Mouse (Mus musculus): ENCODE measurements around the gene Cdr2l.
"Not testable (repeated sequence)": the region's sequence is repeated elsewhere in the genome, so short reads cannot be mapped to it uniquely, and the experiment has no call there.

Gene Cdr2l

GRCm38 (mm10) chr11:115371354-115371753 lies 10.4 kb upstream of the Cdr2l start:
- DNase-seq (ENCODE audit: low read depth, low spot score), result no peak

GRCm38 (mm10) chr11:115372015-115372414 lies 9.7 kb upstream of the Cdr2l start:
- no peak for DNase-seq (ENCODE audit: low read depth, low spot score)

DNA sequence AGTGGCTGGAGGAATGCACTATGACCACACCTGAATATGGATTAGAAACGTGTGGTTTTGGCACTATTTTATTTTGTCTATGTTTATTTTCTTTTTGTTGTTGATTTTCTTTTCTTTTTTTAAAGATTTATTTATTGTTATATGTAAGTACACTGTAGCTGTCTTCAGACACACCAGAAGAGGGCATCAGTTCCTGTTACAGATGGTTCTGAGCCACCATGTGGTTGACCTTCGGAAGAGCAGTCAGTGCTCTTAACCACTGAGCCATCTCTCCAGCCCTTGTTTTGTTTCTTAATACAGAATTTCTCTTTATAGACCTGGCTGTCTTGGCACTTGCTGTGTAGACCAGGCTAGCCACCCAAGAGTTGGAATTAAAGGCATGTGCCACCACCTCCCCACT lies 9.0 kb upstream of the Cdr2l start:
- DNase-seq (ENCODE audit: low read depth, low spot score), result no peak

- no peak for DNase-seq (ENCODE audit: low read depth, low spot score)
Measured at GRCm38 (mm10) chr11:115373805-115374694, 7.7 kb upstream of the Cdr2l start.

GRCm38 (mm10) chr11:115374695-115375425 lies 6.9 kb upstream of the Cdr2l start:
- no peak for DNase-seq (ENCODE audit: low read depth, low spot score)

DNA sequence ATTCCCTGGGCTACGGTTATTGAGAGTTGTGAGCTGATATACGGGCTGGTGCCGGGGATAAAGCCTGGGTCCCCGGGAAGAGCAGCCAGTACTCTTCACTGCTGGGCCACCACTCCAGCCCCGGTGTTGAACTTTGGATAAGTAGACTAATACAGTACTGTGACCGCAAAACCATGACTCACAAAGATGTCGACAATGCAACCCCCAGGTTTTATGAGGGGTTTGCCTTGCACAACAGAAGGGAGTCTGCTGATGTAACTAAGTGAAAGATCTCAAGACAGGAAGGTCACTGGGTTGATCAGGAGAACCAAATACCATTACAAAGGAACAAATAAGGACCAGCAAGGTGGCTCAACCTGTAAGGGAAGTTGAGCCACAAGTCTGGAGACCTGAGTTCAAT lies 5.0 kb upstream of the Cdr2l start:
- no peak for DNase-seq (ENCODE audit: low read depth, low spot score)

GRCm38 (mm10) chr11:115377254-115377653 lies 4.5 kb upstream of the Cdr2l start:
- DNase-seq (ENCODE audit: low read depth, low spot score), result no peak

GRCm38 (mm10) chr11:115377854-115378253 lies 3.9 kb upstream of the Cdr2l start:
- DNase-seq (ENCODE audit: low read depth, low spot score), result no peak

DNA sequence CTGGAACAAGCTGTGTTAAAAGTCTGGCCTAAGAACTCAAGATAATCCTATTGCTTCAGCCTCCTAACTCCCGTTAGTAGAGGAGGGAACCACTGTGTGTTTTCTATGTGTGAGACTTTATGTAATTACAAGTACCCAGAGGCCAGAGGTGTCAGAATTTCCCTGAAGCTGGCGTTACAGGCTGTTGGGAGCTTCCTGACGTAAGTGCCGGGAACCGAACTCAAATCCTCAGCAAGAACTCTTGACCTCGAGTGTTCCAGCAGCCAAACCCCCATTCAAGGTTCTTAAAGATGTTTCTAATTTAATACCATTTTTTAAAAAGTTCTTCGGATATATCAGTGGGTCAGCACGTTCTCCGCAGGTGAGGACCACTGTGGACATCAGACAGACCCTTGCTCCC lies 440 bp upstream of the Cdr2l start:
- DNase-seq (ENCODE audit: low read depth, low spot score), result no peak

DNA sequence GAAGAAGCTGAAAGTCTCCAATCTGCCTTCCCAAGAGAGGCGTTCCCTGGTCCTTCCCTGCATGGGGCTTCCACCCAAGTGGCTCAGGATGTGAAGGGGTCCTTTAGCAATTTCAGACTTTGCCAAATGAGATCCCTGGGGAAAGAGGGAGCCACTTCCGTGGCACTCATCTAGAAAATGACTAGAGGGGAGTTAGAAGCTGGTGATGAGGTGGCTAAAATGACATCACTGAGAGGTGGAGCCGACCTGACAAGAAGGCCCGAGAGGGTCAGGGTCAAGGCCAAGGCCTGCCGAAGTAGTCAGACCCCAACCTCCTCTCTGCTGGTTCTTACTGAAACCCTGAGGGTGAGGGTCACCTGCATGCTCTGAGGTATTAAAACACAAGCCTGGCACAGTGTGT lies 1.2 kb downstream of the Cdr2l start:
- no peak for DNase-seq (ENCODE audit: low read depth, low spot score)

DNA sequence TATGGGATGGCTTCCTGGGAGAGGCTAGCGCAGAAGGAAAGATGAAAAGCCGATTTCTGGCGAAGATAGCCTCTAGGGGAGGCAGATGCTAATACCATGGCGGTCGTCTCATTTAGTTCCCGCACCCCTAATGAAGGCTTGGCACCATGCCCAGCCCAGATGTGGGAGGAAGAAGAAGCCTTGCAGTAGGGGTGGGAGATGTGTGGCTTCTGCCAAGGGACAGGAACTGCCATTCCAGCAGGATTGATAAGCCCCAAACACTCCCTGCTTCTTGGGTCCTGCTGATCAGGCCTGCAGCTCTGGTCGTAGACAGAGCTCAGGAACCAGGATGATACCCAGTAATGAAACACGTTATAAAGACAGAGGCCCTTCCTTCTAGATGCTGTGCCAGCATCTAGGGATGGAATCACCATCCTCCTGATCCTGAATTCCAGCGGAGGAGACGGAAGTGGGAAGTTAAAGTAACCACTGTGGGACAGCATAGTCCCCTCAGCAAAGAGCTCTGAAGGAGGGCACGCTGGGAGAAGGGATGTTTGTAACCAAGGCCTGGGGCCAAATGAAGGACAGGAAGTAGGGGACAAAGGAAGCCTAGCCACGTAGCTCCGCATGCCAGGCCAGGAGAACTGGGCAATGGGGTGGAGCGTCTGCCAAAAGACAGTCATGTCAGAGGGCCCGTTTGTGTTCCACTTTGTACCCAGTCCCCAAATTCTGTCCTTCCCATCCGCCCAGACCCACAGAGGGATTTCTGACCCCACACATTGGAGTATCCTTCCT lies 2.2 kb downstream of the Cdr2l start:
- no peak for DNase-seq (ENCODE audit: low read depth, low spot score)

GRCm38 (mm10) chr11:115384587-115384986 lies 2.9 kb downstream of the Cdr2l start:
- no peak for DNase-seq (ENCODE audit: low read depth, low spot score)

DNA sequence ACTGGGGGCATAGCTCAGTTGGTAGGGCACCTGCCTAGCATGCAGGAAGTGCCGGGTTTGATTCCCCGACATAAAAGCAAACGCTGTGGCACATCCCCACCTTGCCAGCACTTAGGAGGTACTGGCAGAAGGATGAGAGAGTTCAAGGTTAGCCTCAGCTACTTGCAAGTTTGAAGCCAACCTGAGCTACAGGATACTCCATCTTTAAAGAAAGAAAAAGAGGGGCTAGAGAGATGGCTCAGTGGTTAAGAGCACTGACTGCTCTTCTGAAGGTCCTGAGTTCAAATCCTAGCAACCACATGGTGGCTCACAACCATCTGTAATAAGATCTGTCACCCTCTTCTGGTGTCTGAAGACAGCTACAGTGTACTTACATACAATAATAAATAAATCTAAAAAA lies 5.1 kb downstream of the Cdr2l start:
- not testable (repeated sequence) for DNase-seq (ENCODE audit: low read depth, low spot score)

DNA sequence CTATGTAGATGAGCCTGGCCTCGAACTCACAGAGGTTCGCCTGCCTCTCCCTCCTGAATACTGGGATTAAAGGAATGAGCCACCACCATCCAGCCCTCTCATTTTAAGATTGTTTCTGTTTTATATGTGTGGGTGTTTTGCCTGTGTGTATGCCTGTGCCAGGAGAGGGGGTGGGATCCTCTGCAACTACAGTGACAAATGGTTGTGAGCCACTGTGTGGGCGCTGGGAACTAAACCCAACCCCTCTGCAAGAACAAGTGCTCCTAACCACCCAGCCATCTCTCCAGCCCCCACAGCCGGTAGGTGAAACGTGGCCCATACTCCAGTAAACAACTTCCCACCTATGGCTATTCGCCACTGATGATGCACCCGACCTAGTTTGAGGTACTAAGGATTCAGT lies 9.6 kb downstream of the Cdr2l start:
- DNase-seq (ENCODE audit: low read depth, low spot score), result no peak

GRCm38 (mm10) chr11:115393721-115394325 lies 12.1 kb downstream of the Cdr2l start:
- peak; percentile 71 for DNase-seq (ENCODE audit: low read depth, low spot score)

DNA sequence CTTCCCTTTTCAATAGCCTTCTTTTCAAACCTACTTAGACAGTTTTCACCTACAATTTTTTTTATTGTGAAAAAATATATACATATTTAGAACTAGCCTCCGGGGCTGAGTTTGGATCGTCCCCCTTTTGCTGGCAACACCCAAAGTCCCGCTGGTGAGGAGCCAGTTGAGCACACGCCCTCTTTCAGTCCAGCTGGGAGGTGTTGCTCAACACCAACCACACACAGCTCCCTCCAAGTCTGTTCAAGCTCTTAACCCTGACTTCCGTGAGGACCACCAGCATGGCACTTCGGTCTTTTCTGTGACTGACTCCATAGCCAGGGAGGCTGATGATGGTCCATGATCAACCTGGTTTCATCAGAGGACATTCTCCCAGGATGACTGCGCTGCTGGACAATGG lies 16.4 kb downstream of the Cdr2l start:
- no peak for DNase-seq (ENCODE audit: low read depth, low spot score)

DNA sequence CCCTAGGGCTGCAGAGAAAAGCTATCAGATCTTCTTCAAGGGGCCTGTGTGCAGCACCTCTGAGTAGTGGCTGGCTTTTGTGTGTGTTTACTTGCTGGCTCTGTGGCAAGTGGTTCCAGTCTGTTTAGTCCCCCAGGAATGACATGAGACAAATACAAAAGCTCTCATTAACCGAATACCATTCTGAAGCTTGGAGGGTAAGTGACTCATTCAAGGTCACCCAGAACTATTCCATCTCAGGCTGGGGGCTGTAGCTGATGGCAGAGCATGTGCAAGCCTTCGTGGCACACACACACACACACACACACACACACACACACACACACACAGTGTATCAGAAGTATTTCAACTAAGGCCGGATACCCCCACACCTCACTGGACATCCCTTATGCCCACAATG lies 18.4 kb downstream of the Cdr2l start:
- no peak for DNase-seq (ENCODE audit: low read depth, low spot score)

DNA sequence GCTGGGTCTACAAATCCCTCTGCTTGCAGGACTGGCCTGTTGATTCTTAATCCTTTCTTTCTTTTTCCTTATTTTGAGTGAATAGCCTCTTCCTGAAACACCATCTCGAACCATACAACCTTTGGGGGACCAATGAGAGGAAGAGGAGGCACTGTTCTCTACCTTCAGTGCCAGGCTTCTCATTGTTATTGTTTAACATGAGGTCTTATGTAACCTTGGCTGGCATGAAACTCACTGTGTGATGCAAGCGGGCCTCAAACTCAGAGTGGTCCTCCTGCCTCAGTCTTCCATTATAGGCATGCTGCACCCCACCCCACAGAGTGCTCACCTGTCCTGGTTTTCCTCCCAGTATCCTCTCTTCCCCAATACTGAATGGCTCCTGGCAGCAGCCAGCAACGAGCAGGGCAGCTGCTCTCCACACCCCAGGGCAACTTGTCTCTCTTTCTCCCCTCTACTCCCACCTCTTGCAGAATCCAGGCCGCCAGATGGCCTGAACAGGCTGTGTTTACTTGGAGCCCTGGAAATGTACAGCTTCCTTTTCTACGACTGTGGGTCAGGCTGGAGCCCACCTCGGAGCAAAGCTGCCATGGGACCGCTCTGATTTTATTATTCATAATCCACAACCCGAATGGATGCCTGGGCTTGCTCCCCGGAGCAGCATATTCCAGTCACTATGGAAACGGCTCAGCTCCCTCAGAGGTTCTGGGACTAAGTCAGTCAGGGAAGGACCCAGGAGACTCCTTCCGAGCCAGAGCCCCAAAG lies 19.1 kb downstream of the Cdr2l start:
- no peak for DNase-seq (ENCODE audit: low read depth, low spot score)

GRCm38 (mm10) chr11:115403338-115404124 lies 21.8 kb downstream of the Cdr2l start, which contains the start of gene Mrpl58:
TSS of gene Mrpl58 (plus strand) at chr11:115403752.
- DNase-seq (ENCODE audit: low read depth, low spot score), result peak; percentile 75

DNA sequence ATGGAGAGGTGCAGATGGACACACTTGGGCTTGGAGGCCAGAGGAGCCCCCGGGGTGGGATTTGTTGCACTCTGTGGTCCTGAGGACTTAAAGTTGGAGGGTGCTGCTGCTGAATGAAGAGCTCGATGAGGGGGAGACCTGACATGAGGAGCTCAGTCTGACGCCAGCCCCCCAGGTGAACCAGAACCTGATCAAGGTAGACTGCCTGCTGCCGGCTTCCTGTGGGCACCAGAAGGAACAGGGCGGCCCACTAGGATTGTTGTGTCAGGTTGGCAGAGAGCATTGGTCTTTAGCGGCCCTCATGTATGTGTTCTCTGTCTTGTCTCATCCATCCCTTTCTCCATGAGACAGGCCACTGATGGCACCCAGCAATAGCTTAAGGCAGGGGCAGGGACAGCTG lies 24.0 kb downstream of the Cdr2l start:
- no peak for DNase-seq (ENCODE audit: low read depth, low spot score)
